Mouse (Mus musculus): Measurements from ENCODE around the gene Ctnnal1. TPM values are rescaled to one million over a fixed set of nuclear protein-coding genes. Genes with fewer than 3 reads are reported as not detected.
A peak's percentile ranks its signal among the peaks of the same experiment; 100 is the strongest.

The Ctnnal1 gene
- total and polyA plus RNA-seq, 3 experiments, result 6.5 to 31.9 (median 30.8) TPM

DNA sequence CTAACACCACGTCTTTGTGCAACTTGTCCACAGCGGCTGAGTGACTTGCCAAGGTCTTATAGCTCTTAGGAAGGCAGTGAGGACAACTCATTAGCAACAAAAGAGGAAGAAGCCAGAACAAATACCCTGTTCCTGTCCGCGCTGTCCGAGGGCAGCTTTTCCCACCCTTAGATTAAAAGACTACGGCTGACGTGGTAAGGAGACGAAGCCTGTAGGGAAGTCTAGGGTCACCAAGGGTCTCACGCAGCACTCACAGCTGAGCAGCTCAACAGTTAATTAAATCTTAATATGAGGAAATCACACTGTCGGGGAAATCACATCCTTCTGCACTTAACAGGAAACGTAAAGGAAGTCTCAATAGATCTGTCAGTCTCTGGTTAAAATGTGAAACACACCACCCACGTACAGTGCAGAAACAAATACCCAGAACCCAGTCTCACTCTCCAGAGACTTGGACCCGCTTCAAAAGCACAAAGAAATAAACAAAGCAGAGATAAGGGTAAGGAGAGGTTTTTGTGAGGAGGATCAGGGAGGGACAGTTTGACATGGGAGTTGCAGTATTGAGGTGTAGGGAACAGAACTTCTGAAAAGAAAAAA is 33.9 kb downstream of the Ctnnal1 start:
- no peak overlapping the region for H3K4me3 ChIP-seq
- no peak for TF ChIP-seq EP300 (IDR thresholded peaks at IDR 0.05; ENCODE audit: insufficient read depth, low read depth, low read length)
- H3K27ac ChIP-seq, result no peak overlapping the region
- H3K9ac ChIP-seq (ENCODE audit: low read depth, low read length), result no peak overlapping the region
- no peak for DNase-seq
- H3K79me2 ChIP-seq (replicated peaks; ENCODE audit: control insufficient read depth, insufficient read depth, low read length), result no peaks in the 10 kb centered on the region
- no peaks in the 10 kb centered on the region for H3K4me1 ChIP-seq (ENCODE audit: control insufficient read depth, insufficient read depth, low read length)
- no peaks in the 10 kb centered on the region for H3K27me3 ChIP-seq (ENCODE audit: control insufficient read depth, insufficient read depth, low read length)
- WGBS, result 35% methylated on average over 13 of the region's 13 CpGs
- intact Hi-C loops (cut with DNase I), result no loop called here
- H3K36me3 ChIP-seq (ENCODE audit: control insufficient read depth, insufficient read depth, low read length), result no peaks in the 10 kb centered on the region

DNA sequence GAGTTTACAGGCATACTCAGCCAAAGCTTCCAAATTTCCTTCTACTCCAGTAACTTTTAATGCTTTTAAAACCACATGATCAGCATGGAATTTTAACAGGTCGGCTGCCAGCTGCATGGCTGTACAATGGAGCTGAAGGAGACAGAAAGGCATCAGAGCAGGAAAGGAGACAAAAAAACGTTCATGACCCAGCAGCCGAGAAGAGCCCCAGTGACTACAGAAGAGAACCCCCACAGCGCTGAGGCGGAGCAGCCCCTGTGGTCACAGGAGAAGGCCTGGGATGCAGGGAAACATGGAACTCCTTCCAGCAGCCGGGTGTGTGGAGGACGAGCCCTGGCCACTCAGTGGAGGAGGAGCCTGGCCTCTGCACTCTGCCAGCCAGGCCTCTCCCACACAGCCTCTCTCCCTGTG is 35.5 kb downstream of the Ctnnal1 start:
- H3K4me1 ChIP-seq (ENCODE audit: control insufficient read depth, insufficient read depth, low read length), result no peaks in the 10 kb centered on the region
- no peaks in the 10 kb centered on the region for H3K27me3 ChIP-seq (ENCODE audit: control insufficient read depth, insufficient read depth, low read length)
- H3K9ac ChIP-seq (ENCODE audit: low read depth, low read length), result no peak overlapping the region
- no peak overlapping the region for H3K4me3 ChIP-seq
- WGBS, result 62% methylated on average over 7 of the region's 7 CpGs
- H3K27ac ChIP-seq, result no peak overlapping the region
- no peaks in the 10 kb centered on the region for H3K79me2 ChIP-seq (replicated peaks; ENCODE audit: control insufficient read depth, insufficient read depth, low read length)
- TF ChIP-seq EP300 (IDR thresholded peaks at IDR 0.05; ENCODE audit: insufficient read depth, low read depth, low read length) (no peak), POLR2A (IDR thresholded peaks at IDR 0.05; ENCODE audit: insufficient read depth, low read depth, low read length) (no peak), CTCF (IDR thresholded peaks at IDR 0.05) (no peak)
- peak; percentile 42 to 53 for DNase-seq
- intact Hi-C loops (cut with DNase I), result no loop called here
- H3K36me3 ChIP-seq (ENCODE audit: control insufficient read depth, insufficient read depth, low read length), result no peaks in the 10 kb centered on the region

DNA sequence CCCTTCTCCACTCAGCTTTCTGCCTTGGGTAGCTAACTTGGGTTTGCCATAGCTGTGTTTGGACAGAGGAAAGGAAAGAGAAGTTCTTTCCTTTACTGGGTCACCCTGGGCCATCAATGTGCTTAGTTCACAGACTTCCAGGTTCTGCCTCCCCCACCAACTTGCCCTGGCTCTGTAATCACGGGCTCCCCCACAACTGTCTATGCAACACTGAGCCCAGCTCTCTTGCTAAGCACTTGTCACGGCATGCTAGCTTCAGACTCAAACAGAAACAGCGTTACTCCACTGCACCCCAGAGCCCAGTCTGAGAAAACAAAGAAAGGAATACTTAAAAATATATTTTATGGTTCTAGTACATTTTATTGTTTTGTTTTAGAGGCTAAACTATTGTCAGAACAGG is 36.1 kb downstream of the Ctnnal1 start:
- 80% methylated on average over 3 of the region's 3 CpGs for WGBS
- TF ChIP-seq POLR2A (IDR thresholded peaks at IDR 0.05; ENCODE audit: insufficient read depth, low read depth, low read length), result no peak
- TF ChIP-seq EP300 (IDR thresholded peaks at IDR 0.05; ENCODE audit: insufficient read depth, low read depth, low read length), result no peak
- TF ChIP-seq CTCF (IDR thresholded peaks at IDR 0.05), result no peak
- intact Hi-C loops (cut with DNase I), result no loop called here
- no peak overlapping the region for H3K27ac ChIP-seq
- DNase-seq, result no peak
- H3K4me3 ChIP-seq, result no peak overlapping the region
- H3K9ac ChIP-seq (ENCODE audit: low read depth, low read length), result no peak overlapping the region
- no peaks in the 10 kb centered on the region for H3K27me3 ChIP-seq (ENCODE audit: control insufficient read depth, insufficient read depth, low read length)
- no peaks in the 10 kb centered on the region for H3K79me2 ChIP-seq (replicated peaks; ENCODE audit: control insufficient read depth, insufficient read depth, low read length)
- no peaks in the 10 kb centered on the region for H3K4me1 ChIP-seq (ENCODE audit: control insufficient read depth, insufficient read depth, low read length)
- no peaks in the 10 kb centered on the region for H3K36me3 ChIP-seq (ENCODE audit: control insufficient read depth, insufficient read depth, low read length)

DNA sequence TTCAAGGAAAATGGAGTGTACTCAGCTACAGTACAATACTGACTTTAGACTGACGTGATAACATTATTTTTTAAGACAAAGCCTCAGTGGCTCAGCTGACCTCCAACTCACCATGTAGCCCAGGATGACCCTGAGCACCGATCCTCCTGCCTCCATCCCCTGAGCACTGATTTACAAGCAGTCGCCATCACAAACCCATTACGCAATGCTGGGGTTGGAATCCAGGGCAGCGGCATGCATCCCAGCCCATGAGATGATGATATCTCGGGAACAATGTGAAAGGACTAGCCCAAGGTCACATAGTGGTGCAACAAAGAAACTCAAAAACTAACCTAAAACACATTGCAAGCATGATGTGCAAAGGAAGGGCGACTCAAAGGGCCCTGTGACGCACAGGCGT is 40.8 kb downstream of the Ctnnal1 start:
- Histone ChIP-seq H3K79me2 (replicated peaks; ENCODE audit: control insufficient read depth, insufficient read depth, low read length) (no peaks in the 10 kb centered on the region), H3K9ac (ENCODE audit: low read depth, low read length) (no peak overlapping the region), H3K4me1 (ENCODE audit: control insufficient read depth, insufficient read depth, low read length) (peaks cover 1% of the 10 kb centered on the region; the same call in 1 of the 2 replicates), H3K36me3 (ENCODE audit: control insufficient read depth, insufficient read depth, low read length) (no peaks in the 10 kb centered on the region), H3K4me3 (no peak overlapping the region), H3K27ac (no peak overlapping the region), H3K27me3 (ENCODE audit: control insufficient read depth, insufficient read depth, low read length) (no peaks in the 10 kb centered on the region)
- DNase-seq, result no peak
- TF ChIP-seq CTCF (IDR thresholded peaks at IDR 0.05) (no peak), EP300 (IDR thresholded peaks at IDR 0.05; ENCODE audit: insufficient read depth, low read depth, low read length) (no peak), POLR2A (IDR thresholded peaks at IDR 0.05; ENCODE audit: insufficient read depth, low read depth, low read length) (no peak)
- intact Hi-C loops (cut with DNase I), result no loop called here
- 83% methylated on average over 9 of the region's 9 CpGs for WGBS

DNA sequence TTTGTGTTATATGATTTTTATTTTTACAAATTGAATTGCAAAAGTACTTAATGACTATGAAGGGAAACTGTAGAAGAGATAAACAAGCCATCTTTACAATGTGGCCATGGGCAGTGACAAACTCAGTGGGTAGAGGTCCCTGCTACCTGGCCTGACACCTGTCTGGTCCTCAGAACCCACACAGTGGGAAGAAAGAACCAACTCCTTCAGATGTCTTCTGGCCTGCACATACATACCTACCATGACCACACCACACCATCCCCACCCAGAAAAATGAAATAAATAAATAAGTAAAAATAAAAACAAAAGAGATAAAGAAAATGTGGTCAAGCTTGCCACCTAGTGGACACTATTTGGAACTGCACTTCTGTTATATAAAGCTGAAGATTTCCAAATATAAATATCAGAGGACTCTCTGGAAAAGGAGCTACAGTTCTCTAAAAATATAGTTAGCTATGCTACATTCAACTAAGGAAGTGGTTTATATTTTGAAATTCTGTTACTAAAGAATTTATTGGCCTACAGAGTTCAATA is 44.9 kb downstream of the Ctnnal1 start:
- Histone ChIP-seq H3K27me3 (ENCODE audit: control insufficient read depth, insufficient read depth, low read length) (no peaks in the 10 kb centered on the region), H3K4me3 (no peak overlapping the region), H3K79me2 (replicated peaks; ENCODE audit: control insufficient read depth, insufficient read depth, low read length) (no peaks in the 10 kb centered on the region), H3K27ac (peak overlapping the region; percentile 19; the same call in 1 of the 2 replicates), H3K36me3 (ENCODE audit: control insufficient read depth, insufficient read depth, low read length) (no peaks in the 10 kb centered on the region), H3K9ac (ENCODE audit: low read depth, low read length) (no peak overlapping the region), H3K4me1 (ENCODE audit: control insufficient read depth, insufficient read depth, low read length) (peaks cover 1% of the 10 kb centered on the region; the same call in 1 of the 2 replicates)
- DNase-seq, result no peak
- TF ChIP-seq CTCF (IDR thresholded peaks at IDR 0.05) (peak; percentile 93), EP300 (IDR thresholded peaks at IDR 0.05; ENCODE audit: insufficient read depth, low read depth, low read length) (no peak)
- intact Hi-C loops (cut with DNase I), result no loop called here

DNA sequence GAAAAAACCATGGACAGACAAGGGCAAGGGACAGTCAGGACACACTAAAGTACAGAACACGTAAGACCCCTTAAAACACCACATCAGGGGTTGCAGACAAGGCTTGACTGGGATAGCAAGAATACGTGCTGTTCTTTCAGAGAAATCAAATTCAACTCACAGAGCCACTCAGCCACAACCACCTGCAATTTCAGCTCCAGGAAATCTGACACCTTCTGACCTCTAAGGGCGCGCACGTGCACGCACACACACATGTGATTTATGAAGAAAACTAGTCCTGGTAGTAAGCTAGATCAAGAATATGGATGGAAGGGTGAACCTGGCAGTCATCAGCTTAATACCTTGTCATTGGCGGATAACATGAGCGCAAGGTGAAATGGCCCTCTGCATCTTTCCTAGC is 49.9 kb downstream of the Ctnnal1 start:
- H3K36me3 ChIP-seq (ENCODE audit: control insufficient read depth, insufficient read depth, low read length), result no peaks in the 10 kb centered on the region
- intact Hi-C loops (cut with DNase I), result no loop called here
- TF ChIP-seq CTCF (IDR thresholded peaks at IDR 0.05) (no peak), EP300 (IDR thresholded peaks at IDR 0.05; ENCODE audit: insufficient read depth, low read depth, low read length) (no peak), POLR2A (IDR thresholded peaks at IDR 0.05; ENCODE audit: insufficient read depth, low read depth, low read length) (no peak)
- peaks cover 1% of the 10 kb centered on the region; the same call in 1 of the 2 replicates for H3K4me1 ChIP-seq (ENCODE audit: control insufficient read depth, insufficient read depth, low read length)
- no peak overlapping the region for H3K4me3 ChIP-seq
- H3K27ac ChIP-seq, result no peak overlapping the region
- no peaks in the 10 kb centered on the region for H3K79me2 ChIP-seq (replicated peaks; ENCODE audit: control insufficient read depth, insufficient read depth, low read length)
- 88% methylated on average over 8 of the region's 8 CpGs for WGBS
- H3K9ac ChIP-seq (ENCODE audit: low read depth, low read length), result no peak overlapping the region
- no peaks in the 10 kb centered on the region for H3K27me3 ChIP-seq (ENCODE audit: control insufficient read depth, insufficient read depth, low read length)
- DNase-seq, result no peak
